Mouse (Mus musculus) left cerebral cortex, adult 2 months (tissue): Measurements from ENCODE around the gene Apmap. TPM values are rescaled to one million over a fixed set of nuclear protein-coding genes. Genes with fewer than 3 reads are reported as not detected.

ENCODE experiments used
- DNase-seq, 2 experiments: peaks; one replicate each; pipeline ENCODE4 v3.0.0; 2021 to 2022; ENCODE audit warnings: low spot score in 2 of 2, mixed read lengths in 1 of 2; ENCODE audit errors: extremely low spot score in 1 of 2
- H3K27ac ChIP-seq: fragments of 200-600 bp; 2 replicates; pipeline ENCODE4 v1.8.1; 2022
- H3K4me3 ChIP-seq: fragments of 200-600 bp; 2 replicates; pipeline ENCODE4 v1.8.1; 2022
- CTCF ChIP-seq: fragments of 200-600 bp; IDR thresholded peaks from 2 replicates; pipeline ENCODE4 v1.8.1; 2022; ENCODE audit warnings: antibody characterized with exemption, mild to moderate bottlenecking, moderate library complexity
- intact Hi-C: fragments of 180-260 bp; cut with DNase I; formaldehyde crosslinking; loops from one replicate; pipeline ENCODE4 v1.15.1; 2025
- total RNA-seq, 2 experiments: library from RNA; stranded (reverse); gene quantifications; 2 replicates each; pipeline ENCODE4 v1.2.3; 2021

Apmap gene
- total RNA-seq, 2 experiments from 2014 or later: 49.5 to 56.7 TPM

DNA sequence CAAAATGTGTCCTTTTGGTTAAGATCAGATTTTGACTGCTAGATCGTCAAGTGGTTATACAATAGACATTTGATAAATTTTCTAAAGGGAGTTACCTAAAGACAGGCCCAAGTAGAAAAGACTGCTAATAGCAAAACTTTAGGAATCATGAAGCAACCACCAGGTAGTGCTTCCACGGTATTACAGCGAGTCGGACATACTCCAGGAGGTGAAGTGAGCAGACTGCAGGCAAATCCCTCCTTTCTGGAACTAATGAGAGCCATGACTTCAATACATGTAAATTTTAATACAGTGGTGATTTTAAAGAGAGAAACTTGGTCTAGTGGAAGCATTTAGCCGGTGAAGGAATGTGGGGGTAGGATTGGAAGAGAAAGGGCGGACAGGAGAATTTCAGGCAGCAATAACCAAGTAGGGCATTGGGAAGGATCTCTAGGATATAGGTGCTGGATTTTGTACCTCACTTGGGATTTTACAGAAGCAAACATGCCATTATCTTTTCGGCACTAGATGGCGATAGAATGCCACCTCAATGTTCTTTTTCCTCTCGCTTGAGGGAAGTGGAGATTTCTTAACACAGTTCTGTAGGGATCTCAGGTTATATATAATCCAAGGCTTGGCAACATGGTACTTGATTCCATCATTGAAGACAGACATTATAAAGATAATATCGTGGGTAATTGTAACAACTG is 649 bp upstream of the Apmap start:
- intact Hi-C loops: loop anchor here (1.0 to 10.0 kb wide), 6 partner anchors 50 to 396 kb away; partner anchors contain the start of gene Entpd6
- TF ChIP-seq CTCF: peak; percentile 88
- peak overlapping the region; percentile 56 for H3K4me3 ChIP-seq
- H3K27ac ChIP-seq: peak overlapping the region; percentile 80
- DNase-seq: peak; percentile 71 to 74

DNA sequence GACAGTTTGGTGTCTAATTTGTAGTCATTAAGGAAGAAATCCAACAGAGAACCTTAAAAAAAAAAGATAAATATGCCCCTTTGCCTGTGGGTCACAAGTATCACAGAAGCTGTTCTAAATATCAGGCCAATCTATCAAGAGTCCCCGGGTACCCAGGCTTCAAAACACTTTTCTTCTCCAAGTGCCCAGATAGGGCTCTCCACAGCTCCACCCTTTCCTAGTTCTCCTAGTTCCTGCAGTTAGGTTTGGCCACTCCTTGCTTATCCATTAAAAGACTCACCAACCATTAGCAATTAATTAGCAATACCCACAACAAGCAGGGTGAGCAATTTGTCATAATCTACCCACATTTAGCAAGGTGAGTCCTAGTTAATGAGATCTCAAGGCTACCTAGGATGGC is 1.3 kb downstream of the Apmap start:
- intact Hi-C loops: loop anchor here (5.0 to 10.0 kb wide), 2 partner anchors 190 to 398 kb away; no protein-coding TSS in a partner anchor
- H3K27ac ChIP-seq: no peak overlapping the region

GRCm38 (mm10) chr2:150604802-150605201 is 3.6 kb downstream of the Apmap start:
- no peak overlapping the region for H3K4me3 ChIP-seq
- no peak for TF ChIP-seq CTCF
- intact Hi-C loops: loop anchor here (5.0 to 10.0 kb wide), 2 partner anchors 192 to 400 kb away; no protein-coding TSS in a partner anchor
- no peak for DNase-seq
- no peak overlapping the region for H3K27ac ChIP-seq

More for the DNA sequence above, 1.3 kb downstream of the Apmap start:
- TF ChIP-seq CTCF: no peak
- no peak for DNase-seq
- H3K4me3 ChIP-seq: peak overlapping the region; percentile 56

DNA sequence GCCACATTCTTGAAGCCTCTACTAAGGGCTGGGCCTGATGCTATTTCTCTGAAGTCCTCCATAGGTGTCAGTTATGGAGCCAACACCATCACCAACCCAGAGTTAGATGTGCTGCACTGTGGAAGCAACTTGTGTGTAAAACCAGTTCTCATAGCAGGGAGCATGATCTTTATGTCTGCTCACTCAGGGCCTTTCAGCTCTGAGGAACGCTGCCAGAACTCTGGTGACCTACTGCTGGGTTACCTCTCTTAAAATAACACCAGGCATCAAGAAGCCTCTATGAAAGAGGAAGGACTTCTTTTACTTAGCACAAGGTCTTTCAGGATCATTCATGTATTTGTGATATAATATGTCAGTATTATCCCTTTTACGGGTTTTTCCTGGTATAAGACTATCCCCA is 6.2 kb downstream of the Apmap start:
- intact Hi-C loops: loop anchor here (10.0 kb wide), 1 partner anchor 403 kb away; no protein-coding TSS in a partner anchor
- TF ChIP-seq CTCF: no peak
- Histone ChIP-seq H3K4me3 (no peak overlapping the region), H3K27ac (no peak overlapping the region)
- DNase-seq: no peak

DNA sequence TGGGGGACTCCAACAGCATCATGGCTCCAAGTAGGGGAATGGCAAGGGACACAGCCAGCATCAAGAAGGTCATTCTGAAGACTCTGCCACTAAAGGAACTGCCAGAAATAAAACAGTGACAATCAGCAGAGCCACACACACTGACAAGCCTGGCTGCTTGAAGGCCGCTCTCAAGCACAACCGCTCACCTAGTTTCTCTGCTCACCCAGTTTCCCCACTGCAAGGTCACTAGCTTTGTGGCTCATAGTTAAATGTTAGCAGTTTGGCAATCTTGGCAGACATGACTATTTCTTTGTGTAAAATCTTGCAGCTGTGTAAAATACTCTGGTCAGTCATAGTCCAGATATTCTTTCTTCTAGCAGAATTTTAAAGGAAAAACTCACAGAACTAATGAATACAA is 8.1 kb downstream of the Apmap start:
- DNase-seq: no peak
- TF ChIP-seq CTCF: no peak
- intact Hi-C loops: loop anchor here (10.0 kb wide), 1 partner anchor 405 kb away; no protein-coding TSS in a partner anchor

DNA sequence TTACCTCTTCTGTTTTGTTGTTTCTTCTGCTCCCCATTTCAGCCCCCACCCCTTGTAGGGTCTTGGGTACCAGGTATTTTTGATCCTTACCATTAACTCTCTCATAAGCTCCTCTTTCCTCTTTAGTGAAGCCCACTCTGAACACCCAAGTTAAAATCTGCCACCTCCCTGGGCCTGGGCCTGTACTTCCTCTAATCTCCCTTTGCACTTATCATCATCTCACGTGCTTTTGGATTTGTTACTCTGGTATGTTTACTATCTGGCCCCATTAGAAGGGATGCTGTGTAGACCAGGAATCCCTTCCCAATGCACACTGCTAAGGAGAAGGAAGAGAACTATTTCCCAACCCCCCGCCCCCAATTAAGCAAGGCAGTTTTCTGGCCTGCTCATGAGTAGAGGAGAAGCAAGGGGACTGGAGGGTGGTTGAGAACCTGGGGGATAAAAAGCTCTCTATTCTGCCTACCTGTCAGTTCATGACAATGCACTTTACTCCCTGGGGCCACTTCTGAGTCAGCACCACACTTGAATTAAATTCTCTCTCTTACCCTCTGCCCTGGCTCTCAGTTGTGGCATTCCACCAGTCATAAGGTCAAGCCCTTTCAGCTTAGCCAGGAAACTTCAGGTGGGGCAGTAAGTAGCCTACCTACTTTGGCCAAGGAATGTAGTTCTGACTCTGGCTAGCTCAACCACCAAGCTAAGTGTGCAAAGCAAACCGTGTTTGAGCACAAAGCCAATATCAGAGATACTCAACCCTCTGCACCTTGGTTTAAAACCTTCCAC is 12.8 kb downstream of the Apmap start:
- H3K27ac ChIP-seq: no peak overlapping the region
- H3K4me3 ChIP-seq: no peak overlapping the region
- intact Hi-C loops: no loop called here
- DNase-seq: no peak
- TF ChIP-seq CTCF: no peak

More for the DNA sequence above, 8.1 kb downstream of the Apmap start:
- Histone ChIP-seq H3K4me3 (no peak overlapping the region), H3K27ac (no peak overlapping the region)

DNA sequence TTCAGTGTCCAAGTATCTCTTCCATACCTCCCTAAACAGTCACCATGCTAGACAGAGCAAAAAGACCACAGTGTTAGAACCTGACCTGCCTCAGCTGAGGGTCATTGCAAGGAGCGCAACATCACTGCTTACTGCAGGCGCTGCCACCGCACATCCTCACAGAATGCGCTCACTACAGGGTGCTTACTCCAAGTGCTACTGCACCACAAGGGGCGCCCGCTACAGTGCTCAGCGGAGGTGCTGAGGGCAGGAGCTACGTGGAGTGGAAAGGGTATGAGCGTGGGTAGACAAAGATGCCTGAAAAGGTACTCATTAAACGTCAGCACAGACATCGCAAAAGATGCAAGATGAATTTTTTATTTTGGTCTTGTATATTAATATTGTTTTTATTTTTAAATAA is 19.3 kb downstream of the Apmap start:
- no peak for TF ChIP-seq CTCF
- no peak for DNase-seq
- intact Hi-C loops: no loop called here
- no peak overlapping the region for H3K27ac ChIP-seq
- H3K4me3 ChIP-seq: no peak overlapping the region

DNA sequence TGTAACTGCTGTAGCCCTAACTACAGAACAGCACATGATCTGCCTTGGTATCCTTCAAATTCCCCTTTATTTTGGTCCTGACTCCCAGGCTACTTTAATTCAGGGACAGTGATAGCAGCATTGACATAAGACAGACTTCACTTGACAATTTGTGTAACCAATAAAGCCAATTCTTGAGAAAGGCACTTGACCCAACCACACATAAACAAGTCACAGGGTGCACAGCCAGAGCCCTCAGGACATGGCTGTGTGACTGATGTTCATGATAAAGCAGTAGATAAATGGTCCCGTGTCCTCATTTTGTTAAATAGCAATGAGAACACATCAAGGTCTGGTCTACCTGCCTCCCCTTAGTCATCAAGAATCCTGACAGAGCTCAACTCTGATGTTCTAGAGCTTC is 28.7 kb downstream of the Apmap start:
- TF ChIP-seq CTCF: no peak
- Histone ChIP-seq H3K27ac (no peak overlapping the region), H3K4me3 (no peak overlapping the region)
- no peak for DNase-seq
- intact Hi-C loops: no loop called here

- intact Hi-C loops: no loop called here
- no peak for TF ChIP-seq CTCF
- H3K27ac ChIP-seq: no peak overlapping the region
These were observed 29.8 kb downstream of the Apmap start for GRCm38 (mm10) chr2:150578603-150579002.

GRCm38 (mm10) chr2:150576256-150576655 is 32.1 kb downstream of the Apmap start:
- no peak for TF ChIP-seq CTCF
- no peak for DNase-seq
- Histone ChIP-seq H3K27ac (no peak overlapping the region), H3K4me3 (no peak overlapping the region)
- intact Hi-C loops: no loop called here

More at GRCm38 (mm10) chr2:150578603-150579002, 29.8 kb downstream of the Apmap start:
- DNase-seq: no peak
- no peak overlapping the region for H3K4me3 ChIP-seq

GRCm38 (mm10) chr2:150572463-150572862 is 35.9 kb downstream of the Apmap start:
- intact Hi-C loops: no loop called here
- Histone ChIP-seq H3K27ac (no peak overlapping the region), H3K4me3 (no peak overlapping the region)
- DNase-seq: no peak
- TF ChIP-seq CTCF: no peak

GRCm38 (mm10) chr2:150570761-150571160 is 37.6 kb downstream of the Apmap start:
- intact Hi-C loops: no loop called here
- no peak for DNase-seq
- no peak for TF ChIP-seq CTCF
- H3K27ac ChIP-seq: no peak overlapping the region
- H3K4me3 ChIP-seq: no peak overlapping the region
